14 mouse cellular contexts compared by ENCODE assay signal in genomic region chr11:6407162-6407621, GRCm38 (mm10). TPM values are rescaled to one million over a fixed set of nuclear protein-coding genes. Genes with fewer than 3 reads are reported as not detected.
DNase-seq lines count a peak whose midpoint lies in the region; ATAC-seq and TF ChIP-seq lines count a peak whose summit lies in the region.
"Had no signal": no experiment of that assay in that cellular context is flagged by ENCODE, and none has a peak within 500 bp of the region (broad histone marks: within the 10 kb centered on the region; RNA-seq: fewer than 3 reads in every experiment).

No protein-coding gene starts in this region.

- H3K36me3 ChIP-seq in hindbrain, postnatal 0 days (ENCODE audit: insufficient read depth, low read length): peaks cover 32% of the 10 kb centered on the region; the same call in 1 of the 2 replicates
- H3K36me3 ChIP-seq in hindbrain, embryonic 13.5 days: peaks cover 45% of the 10 kb centered on the region
- H3K36me3 ChIP-seq in neural tube, embryonic 13.5 days: peaks cover 42% of the 10 kb centered on the region

- no peaks in the 10 kb centered on the region for H3K9me3 ChIP-seq in hindbrain, postnatal 0 days (ENCODE audit: low read length)
- H3K9me3 ChIP-seq in hindbrain, embryonic 13.5 days: no peaks in the 10 kb centered on the region
- no peaks in the 10 kb centered on the region for H3K9me3 ChIP-seq in neural tube, embryonic 13.5 days
- H3K9me3 ChIP-seq: forebrain, embryonic 15.5 days; G1E had no signal

- no peaks in the 10 kb centered on the region for H3K27me3 ChIP-seq in cerebellum, adult 2 months (ENCODE audit: control insufficient read depth, insufficient read depth, low read length)
- no peaks in the 10 kb centered on the region for H3K27me3 ChIP-seq in hindbrain, postnatal 0 days (ENCODE audit: insufficient read depth, low read length)
- H3K27me3 ChIP-seq in hindbrain, embryonic 13.5 days: no peaks in the 10 kb centered on the region
- H3K27me3 ChIP-seq in neural tube, embryonic 13.5 days: no peaks in the 10 kb centered on the region
- H3K27me3 ChIP-seq: forebrain, embryonic 15.5 days had no signal

- DNase-seq in cerebellum, adult 2 months: no peak
- no peak for DNase-seq in cerebellum, adult 11 months
- no peak for DNase-seq in hindbrain, postnatal 0 days (ENCODE audit: low spot score)
- no peak for DNase-seq in neural tube, embryonic 10.5 days (ENCODE audit: extremely low spot score, low spot score)
- DNase-seq in spleen, postnatal 14 days (ENCODE audit: low spot score in 2 of 2): no peak
- DNase-seq in left cerebral cortex, adult 9 months (ENCODE audit: low spot score in 2 of 2): no peak
- DNase-seq: gastrocnemius, postnatal 36 days; kidney, postnatal 36 days; liver, postnatal 0 days had no signal

- no peak overlapping the region for H3K4me3 ChIP-seq in cerebellum, adult 2 months (replicated peaks; ENCODE audit: insufficient read depth, low read depth, low read length)
- H3K4me3 ChIP-seq in hindbrain, postnatal 0 days (ENCODE audit: low read length): no peak overlapping the region
- no peak overlapping the region for H3K4me3 ChIP-seq in hindbrain, embryonic 13.5 days
- H3K4me3 ChIP-seq in neural tube, embryonic 13.5 days: no peak overlapping the region
- H3K4me3 ChIP-seq: forebrain, embryonic 15.5 days had no signal

- no peak overlapping the region for H3K9ac ChIP-seq in hindbrain, postnatal 0 days (replicated peaks; ENCODE audit: low read length)
- no peak overlapping the region for H3K9ac ChIP-seq in hindbrain, embryonic 13.5 days
- no peak overlapping the region for H3K9ac ChIP-seq in neural tube, embryonic 13.5 days
- H3K9ac ChIP-seq: forebrain, embryonic 15.5 days; liver, postnatal 0 days had no signal

- peak overlapping the region; percentile 90 for H3K27ac ChIP-seq in cerebellum, adult 2 months (ENCODE audit: insufficient read depth, low read length)
- H3K27ac ChIP-seq in hindbrain, postnatal 0 days: peak overlapping the region; percentile 74; the same call in 1 of the 2 replicates
- no peak overlapping the region for H3K27ac ChIP-seq in hindbrain, embryonic 13.5 days
- peak overlapping the region; percentile 80 for H3K27ac ChIP-seq in neural tube, embryonic 13.5 days (replicated peaks)

- no peak for ATAC-seq in hindbrain, postnatal 0 days
- no peak for ATAC-seq in hindbrain, embryonic 13.5 days (ENCODE audit: low FRiP score)
- no peak for ATAC-seq in neural tube, embryonic 13.5 days (ENCODE audit: low read depth)
- ATAC-seq: activated CD4-positive, CD25-positive, alpha-beta regulatory T cell, adult 4 months; liver, postnatal 0 days had no signal

- H3K4me2 ChIP-seq in hindbrain, postnatal 0 days (ENCODE audit: low read depth, low read length): no peak overlapping the region
- H3K4me2 ChIP-seq in hindbrain, embryonic 13.5 days: no peak overlapping the region
- H3K4me2 ChIP-seq in neural tube, embryonic 13.5 days: no peak overlapping the region
- H3K4me2 ChIP-seq: forebrain, embryonic 15.5 days had no signal

- 92% methylated on average over 3 of the region's 3 CpGs for WGBS in cerebellum, adult 2 months
- WGBS in hindbrain, postnatal 0 days: 84% methylated on average over 3 of the region's 3 CpGs
- 84% methylated on average over 3 of the region's 3 CpGs for WGBS in hindbrain, embryonic 13.5 days
- 91% methylated on average over 3 of the region's 3 CpGs for WGBS in neural tube, embryonic 13.5 days

- no peak for TF ChIP-seq CTCF in cerebellum, adult 2 months (IDR thresholded peaks at IDR 0.05; ENCODE audit: borderline replicate concordance, insufficient read depth, low read depth, low read length)
- no peak for TF ChIP-seq CTCF in hindbrain, postnatal 0 days (IDR thresholded peaks at IDR 0.05; ENCODE audit: low read depth)

- peaks cover 35% of the 10 kb centered on the region for H3K4me1 ChIP-seq in cerebellum, adult 2 months (ENCODE audit: control insufficient read depth, insufficient read depth, low read length)
- peaks cover 5% of the 10 kb centered on the region; the same call in 1 of the 2 replicates for H3K4me1 ChIP-seq in hindbrain, postnatal 0 days (ENCODE audit: insufficient read depth, low read length)
- H3K4me1 ChIP-seq in hindbrain, embryonic 13.5 days (replicated peaks): peaks cover 20% of the 10 kb centered on the region
- H3K4me1 ChIP-seq in neural tube, embryonic 13.5 days (replicated peaks): peaks cover 26% of the 10 kb centered on the region

- TF ChIP-seq POLR2A in cerebellum, adult 2 months (IDR thresholded peaks at IDR 0.05; ENCODE audit: borderline replicate concordance, insufficient read depth, low read length): no peak

RNA-seq across cellular contexts. Expression of gene Ppia, which starts 8.1 kb away (rescaled TPM):
- polyA plus RNA-seq in cerebellum, adult 2 months (2012; rRNA removed): 2,288 and 2,321 TPM in 2 replicates
- total RNA-seq in hindbrain, postnatal 0 days (2014; rRNA removed): 2,267 and 2,460 TPM in 2 replicates
- 5,475 and 5,597 TPM in 2 replicates for polyA plus RNA-seq in hindbrain, postnatal 0 days (2015; fragmentation: Nextera tagmentation; extraction: Ambion mirVana)
- 3,979 and 4,017 TPM in 2 replicates for polyA plus RNA-seq in hindbrain, embryonic 13.5 days (2015; fragmentation: Nextera tagmentation; extraction: Ambion mirVana)
- polyA plus RNA-seq in neural tube, embryonic 13.5 days (2015; fragmentation: Nextera tagmentation; extraction: Ambion mirVana): 4,471 and 4,554 TPM in 2 replicates

RNA-seq across cellular contexts. Expression of gene Zmiz2, which starts 18.3 kb away (rescaled TPM):
- 90.4 and 92.2 TPM in 2 replicates for polyA plus RNA-seq in cerebellum, adult 2 months (2012; rRNA removed)
- total RNA-seq in hindbrain, postnatal 0 days (2014; rRNA removed): 136 and 149 TPM in 2 replicates
- 27.0 and 29.0 TPM in 2 replicates for polyA plus RNA-seq in hindbrain, postnatal 0 days (2015; fragmentation: Nextera tagmentation; extraction: Ambion mirVana)
- polyA plus RNA-seq in hindbrain, embryonic 13.5 days (2015; fragmentation: Nextera tagmentation; extraction: Ambion mirVana): 29.2 and 31.9 TPM in 2 replicates
- polyA plus RNA-seq in neural tube, embryonic 13.5 days (2015; fragmentation: Nextera tagmentation; extraction: Ambion mirVana): 21.1 and 25.8 TPM in 2 replicates

RNA-seq across cellular contexts. Expression of gene H2afv, which starts 37.1 kb away (rescaled TPM):
- 106 and 107 TPM in 2 replicates for polyA plus RNA-seq in cerebellum, adult 2 months (2012; rRNA removed)
- total RNA-seq in hindbrain, postnatal 0 days (2014; rRNA removed): 75.5 and 95.0 TPM in 2 replicates
- polyA plus RNA-seq in hindbrain, postnatal 0 days (2015; fragmentation: Nextera tagmentation; extraction: Ambion mirVana): 251 and 254 TPM in 2 replicates
- 381 and 387 TPM in 2 replicates for polyA plus RNA-seq in hindbrain, embryonic 13.5 days (2015; fragmentation: Nextera tagmentation; extraction: Ambion mirVana)
- polyA plus RNA-seq in neural tube, embryonic 13.5 days (2015; fragmentation: Nextera tagmentation; extraction: Ambion mirVana): 342 and 380 TPM in 2 replicates
